Mouse (Mus musculus): Measurements from ENCODE around the gene Mmachc.

Mmachc gene

GRCm38 (mm10) chr4:116655100-116655499 lies 53.1 kb downstream of the Mmachc start:
- intact Hi-C loops (cut with DNase I): no loop called here

- intact Hi-C loops (cut with DNase I): no loop called here
Measured at GRCm38 (mm10) chr4:116653228-116653627, 55.0 kb downstream of the Mmachc start.

Data from adrenal gland (tissue).